Mouse (Mus musculus) heart, embryonic 13.5 days (tissue): Measurements from ENCODE around the gene Artn. TPM values are rescaled to one million over a fixed set of nuclear protein-coding genes. Genes with fewer than 3 reads are reported as not detected.

Experiments
- ATAC-seq: fragments of 200-750 bp; cut with Nextera tagmentation; 2 replicates; pipeline ENCODE4 v1.8.0; 2017; ENCODE audit warnings: moderate TSS enrichment; ENCODE audit not compliant: insufficient number of reproducible peaks, low FRiP score, low TSS enrichment; ENCODE audit errors: extremely low read depth
- H3K27ac ChIP-seq: fragments of 300-500 bp; sonication (generic); replicated peaks from 2 replicates; pipeline ENCODE4 v1.5.1; 2015; ENCODE audit warnings: moderate library complexity, mild to moderate bottlenecking, inconsistent platforms
- H3K27me3 ChIP-seq: fragments of 300-500 bp; sonication (generic); replicated peaks from 2 replicates; pipeline ENCODE4 v1.6.1; 2015; ENCODE audit warnings: mild to moderate bottlenecking, inconsistent platforms
- H3K36me3 ChIP-seq: fragments of 300-500 bp; sonication (generic); 2 replicates; pipeline ENCODE4 v1.6.1; 2015; ENCODE audit warnings: mild to moderate bottlenecking, inconsistent platforms
- H3K4me1 ChIP-seq: fragments of 300-500 bp; sonication (generic); 2 replicates; pipeline ENCODE4 v1.6.1; 2015; ENCODE audit warnings: inconsistent platforms
- H3K4me2 ChIP-seq: fragments of 300-500 bp; sonication (generic); 2 replicates; pipeline ENCODE4 v1.6.1; 2015; ENCODE audit warnings: inconsistent platforms, mild to moderate bottlenecking, moderate library complexity
- H3K4me3 ChIP-seq: fragments of 300-500 bp; sonication (generic); 2 replicates; pipeline ENCODE4 v1.5.1; 2015; ENCODE audit warnings: moderate library complexity, mild to moderate bottlenecking, inconsistent platforms
- H3K9ac ChIP-seq: fragments of 300-500 bp; sonication (generic); 2 replicates; pipeline ENCODE4 v1.6.1; 2015; ENCODE audit warnings: inconsistent platforms, mild to moderate bottlenecking, moderate library complexity
- H3K9me3 ChIP-seq: fragments of 300-500 bp; sonication (generic); 2 replicates; pipeline ENCODE4 v1.6.1; 2016; ENCODE audit warnings: inconsistent platforms
- WGBS: fragments of 180-500 bp; shearing (Covaris S2); methylation state at CpG from one replicate; pipeline ENCODE4 v1.1.7; 2015; ENCODE audit warnings: mixed read lengths; 5-methylcytosine and 5-hydroxymethylcytosine counted together
- polyA plus RNA-seq: library from polyadenylated mRNA; unstranded; fragments of >200 nt; fragmentation: Nextera tagmentation; extraction: Ambion mirVana; gene quantifications from 2 replicates; pipeline ENCODE4 v1.2.1, GENCODE M21; 2015

The Artn gene
- polyA plus RNA-seq, 1 experiment from 2014 or later, result 0.98 TPM

DNA sequence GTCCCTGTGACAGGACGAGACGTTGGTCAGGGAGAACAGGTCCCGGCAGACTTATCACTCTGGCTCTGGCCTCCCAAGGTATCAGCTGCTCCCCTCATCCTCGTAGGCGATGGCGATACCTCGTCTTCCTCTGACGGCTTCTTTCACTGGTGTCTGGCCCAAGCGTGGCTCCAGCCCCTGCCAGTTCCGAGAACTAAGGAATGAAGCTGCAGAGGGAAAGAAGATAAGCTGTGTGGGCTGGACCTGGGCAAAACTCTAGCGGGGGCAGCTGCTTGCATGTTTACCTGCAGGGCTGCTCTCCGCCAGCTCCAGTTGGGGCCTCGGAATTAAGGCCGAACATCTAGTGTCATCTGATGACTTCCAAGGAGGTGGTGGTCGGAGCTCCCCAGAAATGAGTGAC is 40.1 kb downstream of the Artn start:
- Histone ChIP-seq H3K9ac (no peak overlapping the region), H3K27me3 (no peaks in the 10 kb centered on the region), H3K36me3 (peaks cover 39% of the 10 kb centered on the region), H3K9me3 (no peaks in the 10 kb centered on the region), H3K4me3 (no peak overlapping the region), H3K4me2 (no peak overlapping the region), H3K4me1 (peaks cover 24% of the 10 kb centered on the region), H3K27ac (no peak overlapping the region)
- 79% methylated on average over 15 of the region's 15 CpGs for WGBS
- ATAC-seq, result no peak

DNA sequence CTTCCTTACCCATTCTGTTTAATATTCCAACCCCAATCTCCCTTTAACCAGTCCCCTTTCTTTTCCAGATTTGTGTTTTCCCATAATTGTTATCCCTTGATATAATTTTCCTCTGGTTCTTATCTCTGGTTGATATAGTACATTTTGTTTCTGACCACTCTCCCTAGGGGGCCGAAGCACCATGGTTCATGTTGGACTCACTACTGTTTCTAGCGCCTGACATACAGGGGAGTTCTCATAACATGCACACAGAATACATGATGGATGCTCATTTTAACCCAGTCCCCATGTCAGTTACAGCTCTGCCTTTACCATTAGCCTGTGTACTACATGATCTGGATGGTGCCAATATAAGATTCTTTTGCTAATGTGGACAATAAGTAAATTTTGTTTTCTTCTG is 41.6 kb downstream of the Artn start:
- no peaks in the 10 kb centered on the region for H3K9me3 ChIP-seq
- peak overlapping the region; percentile 97; the same call in 1 of the 2 replicates for H3K9ac ChIP-seq
- H3K4me3 ChIP-seq, result peak overlapping the region; percentile 99
- no peak overlapping the region for H3K27ac ChIP-seq
- H3K4me1 ChIP-seq, result peaks cover 33% of the 10 kb centered on the region
- H3K27me3 ChIP-seq, result no peaks in the 10 kb centered on the region
- 73% methylated on average over 2 of the region's 2 CpGs for WGBS
- ATAC-seq, result no peak
- peaks cover 37% of the 10 kb centered on the region for H3K36me3 ChIP-seq
- peak overlapping the region; percentile 87 for H3K4me2 ChIP-seq

DNA sequence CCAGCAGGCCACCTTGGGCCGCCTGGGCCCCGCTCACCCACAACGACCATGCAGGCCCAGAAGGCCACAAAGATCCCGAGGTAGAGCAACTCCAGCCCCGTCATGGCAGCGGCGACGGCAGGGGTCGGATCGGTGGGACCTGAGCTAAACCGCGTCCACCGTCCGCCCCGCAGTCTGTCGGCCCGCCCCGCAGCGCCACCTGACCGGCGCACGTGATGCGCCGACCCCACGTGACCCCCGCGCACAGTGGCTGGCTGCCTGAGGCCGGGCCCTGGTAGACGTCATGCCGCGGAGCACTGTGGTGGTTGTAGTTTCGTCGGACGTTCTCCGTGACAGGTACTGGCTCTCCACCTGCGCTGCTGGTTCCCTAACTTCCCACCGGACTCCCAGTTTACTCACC is 42.4 kb downstream of the Artn start, which contains the start of gene Atp6v0b:
Atp6v0b (minus strand) TSS at position 201 of the 400 bp plus-strand sequence.
- ATAC-seq, result peak; percentile 83

DNA sequence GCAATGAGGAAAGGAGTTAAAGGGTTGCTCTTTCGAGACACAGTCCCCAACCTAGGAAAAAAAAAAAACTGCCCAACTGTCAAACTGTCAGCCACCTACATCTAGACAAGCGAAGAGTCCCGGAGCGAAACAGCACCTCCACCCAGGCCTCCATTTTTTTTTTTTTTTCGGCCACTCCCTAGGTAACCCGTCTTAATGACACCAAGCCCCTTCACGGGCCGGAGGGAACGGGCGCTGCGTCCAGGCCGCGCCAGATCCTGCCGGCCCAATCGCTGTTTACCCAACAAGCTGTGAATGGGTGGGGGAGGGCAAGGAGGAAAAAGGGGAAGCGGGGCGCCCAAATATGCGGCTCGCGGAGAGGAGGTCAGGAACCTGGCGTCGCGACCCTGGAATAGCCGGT is 42.9 kb downstream of the Artn start:
- H3K36me3 ChIP-seq, result peaks cover 37% of the 10 kb centered on the region
- no peaks in the 10 kb centered on the region for H3K9me3 ChIP-seq
- peaks cover 37% of the 10 kb centered on the region for H3K4me1 ChIP-seq
- peak overlapping the region; percentile 99 for H3K4me3 ChIP-seq
- ATAC-seq, result 0 out of 2 replicates have a peak, but pooled peaks have one; percentile 2
- H3K27me3 ChIP-seq, result no peaks in the 10 kb centered on the region
- peak overlapping the region; percentile 59 for H3K27ac ChIP-seq
- peak overlapping the region; percentile 97 for H3K9ac ChIP-seq
- 3% methylated on average over 24 of the region's 24 CpGs for WGBS
- H3K4me2 ChIP-seq, result peak overlapping the region; percentile 87

More for the DNA sequence above, 42.4 kb downstream of the Artn start, which contains the start of gene Atp6v0b:
- peak within 1 kb of the TSS; percentile 87 for H3K4me2 ChIP-seq
- no peaks in the 10 kb centered on the region for H3K27me3 ChIP-seq
- peaks cover 37% of the 10 kb centered on the region for H3K36me3 ChIP-seq
- no peaks in the 10 kb centered on the region for H3K9me3 ChIP-seq
- under 1% methylated on average over 37 of the region's 37 CpGs for WGBS
- peak within 1 kb of the TSS; percentile 59 for H3K27ac ChIP-seq
- H3K4me1 ChIP-seq, result peaks cover 37% of the 10 kb centered on the region
- H3K4me3 ChIP-seq, result peak within 1 kb of the TSS; percentile 99
- peak within 1 kb of the TSS; percentile 97 for H3K9ac ChIP-seq

DNA sequence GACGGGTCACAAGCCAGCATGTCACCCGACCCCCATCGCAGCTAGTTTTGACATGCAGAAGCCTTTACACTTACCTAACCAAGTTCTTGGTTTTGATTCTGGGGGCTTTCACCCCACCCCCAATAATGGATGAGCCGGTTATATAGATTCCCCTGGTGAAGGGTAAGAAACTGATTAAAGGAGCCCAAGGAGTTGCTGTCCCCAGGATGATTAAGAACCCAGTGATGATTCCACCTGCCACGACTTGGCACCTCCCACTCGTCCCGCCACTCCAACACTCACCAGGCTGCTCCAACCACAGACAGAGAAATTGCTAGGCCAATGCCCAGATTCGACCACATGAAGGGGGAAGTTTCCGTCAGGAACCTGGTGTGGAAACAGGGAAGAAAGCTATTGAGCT is 43.6 kb downstream of the Artn start:
- H3K9me3 ChIP-seq, result no peaks in the 10 kb centered on the region
- no peaks in the 10 kb centered on the region; the same call in 1 of the 2 replicates for H3K27me3 ChIP-seq
- H3K4me1 ChIP-seq, result peaks cover 33% of the 10 kb centered on the region
- peak overlapping the region; percentile 99 for H3K4me3 ChIP-seq
- peaks cover 38% of the 10 kb centered on the region for H3K36me3 ChIP-seq
- H3K27ac ChIP-seq, result no peak overlapping the region
- peak overlapping the region; percentile 87 for H3K4me2 ChIP-seq
- H3K9ac ChIP-seq, result peak overlapping the region; percentile 97
- WGBS, result 74% methylated on average over 9 of the region's 9 CpGs
- no peak for ATAC-seq

DNA sequence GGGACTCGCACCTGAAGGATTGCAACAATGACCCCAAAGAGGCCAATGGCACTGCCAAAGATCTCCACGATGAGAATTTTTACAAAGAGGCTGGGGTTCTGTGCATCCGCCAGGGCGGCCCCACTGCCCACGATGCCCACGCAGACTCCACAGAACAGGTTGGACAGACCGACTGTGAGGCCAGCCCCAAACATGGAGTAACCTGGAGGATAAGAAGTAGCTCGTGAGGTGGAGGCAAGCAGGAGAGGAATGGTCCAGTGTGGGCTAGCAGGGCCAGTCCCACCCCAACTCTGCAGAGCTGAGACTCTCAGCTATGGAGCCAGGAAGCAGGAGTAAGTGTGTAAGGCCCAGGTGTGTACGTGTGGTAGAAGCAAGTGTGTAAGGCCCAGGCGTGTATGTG is 44.5 kb downstream of the Artn start:
- H3K4me3 ChIP-seq, result peak overlapping the region; percentile 99; the same call in 1 of the 2 replicates
- H3K4me1 ChIP-seq, result peaks cover 30% of the 10 kb centered on the region
- H3K4me2 ChIP-seq, result peak overlapping the region; percentile 87; the same call in 1 of the 2 replicates
- peaks cover 43% of the 10 kb centered on the region for H3K36me3 ChIP-seq
- no peaks in the 10 kb centered on the region for H3K9me3 ChIP-seq
- ATAC-seq, result no peak
- WGBS, result 91% methylated on average over 10 of the region's 10 CpGs
- no peak overlapping the region for H3K27ac ChIP-seq
- no peaks in the 10 kb centered on the region; the same call in 1 of the 2 replicates for H3K27me3 ChIP-seq
- no peak overlapping the region for H3K9ac ChIP-seq

DNA sequence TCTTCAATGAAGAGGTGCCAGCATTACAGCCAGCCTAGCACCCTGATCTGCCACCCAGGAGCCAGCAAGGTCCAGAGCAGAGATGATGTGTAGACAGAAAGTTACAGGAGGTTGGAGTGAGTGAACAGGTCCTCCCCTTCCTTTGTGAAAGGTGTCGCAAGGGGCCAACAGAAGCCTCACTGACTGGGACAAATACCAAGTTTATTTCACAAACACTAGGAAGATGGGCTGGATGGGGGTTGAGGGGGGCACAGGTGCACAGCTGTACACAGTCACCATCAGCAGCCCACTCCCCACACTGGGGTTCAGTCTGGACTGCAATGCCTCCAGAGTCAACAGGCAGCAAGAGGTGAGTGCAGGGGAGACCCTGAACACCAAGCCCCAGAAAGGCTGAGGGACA is 45.4 kb downstream of the Artn start:
- no peaks in the 10 kb centered on the region; the same call in 1 of the 2 replicates for H3K27me3 ChIP-seq
- H3K4me1 ChIP-seq, result peaks cover 30% of the 10 kb centered on the region
- peak overlapping the region; percentile 99 for H3K4me3 ChIP-seq
- H3K4me2 ChIP-seq, result peak overlapping the region; percentile 88
- no peak overlapping the region for H3K27ac ChIP-seq
- no peaks in the 10 kb centered on the region for H3K9me3 ChIP-seq
- WGBS, result 100% methylated on average over 1 of the region's 1 CpGs
- H3K36me3 ChIP-seq, result peaks cover 34% of the 10 kb centered on the region
- no peak for ATAC-seq
- peak overlapping the region; percentile 94; the same call in 1 of the 2 replicates for H3K9ac ChIP-seq

DNA sequence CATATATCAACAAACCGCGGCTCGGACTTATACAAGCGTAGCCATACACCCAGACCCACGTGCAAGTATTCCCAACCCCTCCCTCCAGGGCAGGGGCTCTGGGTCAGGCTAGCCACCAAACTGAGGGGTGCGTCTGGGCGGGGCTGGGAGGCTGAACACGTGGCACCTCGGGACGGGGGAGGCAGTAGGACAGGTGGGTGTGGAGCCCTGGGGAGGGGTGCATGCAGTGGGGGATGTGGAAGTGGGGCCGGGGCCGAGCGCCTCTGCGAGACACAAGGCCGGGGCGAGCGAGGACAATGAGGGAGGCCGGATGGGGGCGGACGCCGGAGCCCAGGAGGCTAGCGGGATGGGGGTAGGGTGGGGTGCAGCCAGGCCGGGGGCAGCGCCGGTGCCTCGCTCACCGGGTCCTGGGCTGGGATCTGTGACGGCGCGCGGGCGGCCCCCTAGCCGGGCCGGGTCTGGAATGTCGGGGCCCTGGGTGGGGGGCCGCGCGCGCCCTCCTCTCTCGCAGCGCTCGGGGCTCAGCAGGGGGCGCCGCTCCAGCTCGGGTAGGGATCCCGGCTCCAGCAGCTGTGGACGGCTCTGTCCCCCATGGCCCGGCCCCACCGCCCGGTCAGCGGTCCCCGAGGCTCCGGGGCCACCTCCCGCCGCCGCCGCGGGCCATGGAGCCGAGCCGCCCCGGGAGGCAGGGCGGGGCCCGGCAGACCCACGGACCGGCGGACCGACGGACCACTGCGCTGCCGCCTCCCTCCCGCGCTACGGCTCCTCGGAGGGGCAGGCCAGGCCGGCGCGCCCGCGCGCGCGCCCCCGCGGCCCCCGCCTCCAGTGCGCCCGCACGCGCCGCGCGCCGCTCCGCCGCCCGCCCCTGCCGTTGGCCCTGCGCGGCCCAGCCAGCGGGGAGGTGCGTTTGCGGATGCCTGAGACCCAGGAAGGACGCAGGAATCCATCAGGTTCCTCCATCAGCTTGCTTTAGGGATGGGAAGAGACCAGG is 46.6 kb downstream of the Artn start, which contains the start of gene B4galt2:
B4galt2 (minus strand) TSS at position 787 of the 991 bp plus-strand sequence.
- H3K4me2 ChIP-seq, result peak within 1 kb of the TSS; percentile 88
- peak within 1 kb of the TSS; percentile 99 for H3K4me3 ChIP-seq
- peaks cover 35% of the 10 kb centered on the region for H3K4me1 ChIP-seq
- under 1% methylated on average over 81 of the region's 103 CpGs for WGBS
- no peaks in the 10 kb centered on the region; the same call in 1 of the 2 replicates for H3K27me3 ChIP-seq
- peak within 1 kb of the TSS; percentile 66 for H3K27ac ChIP-seq
- H3K9ac ChIP-seq, result peak within 1 kb of the TSS; percentile 94
- H3K36me3 ChIP-seq, result peaks cover 38% of the 10 kb centered on the region
- peak; percentile 30 for ATAC-seq
- no peaks in the 10 kb centered on the region for H3K9me3 ChIP-seq

DNA sequence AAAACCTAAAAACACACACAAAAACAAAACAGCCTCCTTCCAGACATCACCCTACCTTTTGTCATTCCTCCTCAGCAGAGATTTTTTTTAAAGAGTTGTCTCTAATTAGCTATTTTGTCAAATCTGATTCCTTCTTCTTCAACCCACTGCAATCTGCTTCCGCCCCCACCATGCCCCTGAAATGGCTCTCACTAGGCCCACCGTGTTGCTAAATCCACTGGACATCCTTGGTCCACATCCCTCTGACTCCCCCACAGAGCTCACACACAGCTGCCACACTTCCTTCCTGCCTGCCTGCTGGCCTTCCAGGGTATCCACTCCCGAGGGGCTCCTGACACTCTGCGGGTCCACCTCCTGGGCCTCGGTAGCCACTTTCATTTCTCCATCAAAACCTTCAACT is 50.9 kb downstream of the Artn start:
- 61% methylated on average over 5 of the region's 5 CpGs for WGBS
- Histone ChIP-seq H3K36me3 (peaks cover 55% of the 10 kb centered on the region), H3K27me3 (no peaks in the 10 kb centered on the region; the same call in 1 of the 2 replicates), H3K9ac (0 out of 2 replicates have a peak overlapping the region, but pooled peaks have one; percentile 16), H3K9me3 (no peaks in the 10 kb centered on the region), H3K27ac (no peak overlapping the region), H3K4me3 (no peak overlapping the region), H3K4me2 (no peak overlapping the region), H3K4me1 (peaks cover 16% of the 10 kb centered on the region)
- no peak for ATAC-seq

DNA sequence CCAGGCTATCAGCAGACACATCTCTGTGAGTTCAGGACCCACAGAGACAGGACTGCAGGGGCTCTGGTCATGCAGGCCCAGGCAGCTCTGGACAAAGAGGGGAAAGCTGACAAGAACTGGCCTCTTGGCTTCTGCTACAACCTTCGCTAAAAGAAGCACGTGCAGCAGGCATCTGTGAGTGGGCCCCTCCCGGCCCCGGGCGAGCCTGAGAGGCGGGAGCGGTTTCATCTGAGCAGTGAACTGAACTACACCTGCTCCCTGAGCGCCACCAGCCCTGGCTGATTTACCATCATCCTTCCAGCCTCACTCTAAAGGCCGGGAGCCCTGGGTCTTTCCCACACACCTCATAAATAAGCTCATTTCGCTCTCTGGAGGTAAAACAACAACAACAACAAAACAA is 51.3 kb downstream of the Artn start:
- no peak for ATAC-seq
- no peak overlapping the region for H3K4me3 ChIP-seq
- H3K4me1 ChIP-seq, result peaks cover 12% of the 10 kb centered on the region
- no peaks in the 10 kb centered on the region for H3K9me3 ChIP-seq
- no peak overlapping the region for H3K27ac ChIP-seq
- peak overlapping the region; percentile 16; the same call in 1 of the 2 replicates for H3K9ac ChIP-seq
- peaks cover 59% of the 10 kb centered on the region for H3K36me3 ChIP-seq
- WGBS, result 51% methylated on average over 10 of the region's 10 CpGs
- no peak overlapping the region for H3K4me2 ChIP-seq
- no peaks in the 10 kb centered on the region; the same call in 1 of the 2 replicates for H3K27me3 ChIP-seq
